Mouse (Mus musculus) liver, embryonic 12.5 days (tissue): ENCODE measurements at regions not wholly inside any gene's neighbourhood (a gene's known extent, or its start where the extent isn't known, plus 50 kb on each side); places are given as distances from the start of the nearest gene placed in this dataset.

Experiments
- ATAC-seq: fragments of 200-750 bp; cut with Nextera tagmentation; 2 replicates; pipeline ENCODE4 v1.8.0; 2017; ENCODE audit warnings: moderate number of reproducible peaks, mild to moderate bottlenecking, moderate library complexity
- H3K27ac ChIP-seq: fragments of 300-500 bp; sonication (generic); 2 replicates; pipeline ENCODE4 v1.5.1; 2016; ENCODE audit warnings: mild to moderate bottlenecking
- H3K27me3 ChIP-seq: fragments of 300-500 bp; sonication (generic); replicated peaks from 2 replicates; pipeline ENCODE4 v1.6.1; 2016; ENCODE audit warnings: mild to moderate bottlenecking, moderate library complexity
- H3K36me3 ChIP-seq: fragments of 300-500 bp; sonication (generic); 2 replicates; pipeline ENCODE4 v1.6.1; 2016; ENCODE audit warnings: mild to moderate bottlenecking, moderate library complexity
- H3K4me1 ChIP-seq: fragments of 300-500 bp; sonication (generic); 2 replicates; pipeline ENCODE4 v1.6.1; 2016
- H3K4me2 ChIP-seq: fragments of 300-500 bp; sonication (generic); 2 replicates; pipeline ENCODE4 v1.6.1; 2016; ENCODE audit warnings: mild to moderate bottlenecking, moderate library complexity
- H3K4me3 ChIP-seq: fragments of 300-500 bp; sonication (generic); 2 replicates; pipeline ENCODE4 v1.5.1; 2016; ENCODE audit warnings: mild to moderate bottlenecking, moderate library complexity
- H3K9ac ChIP-seq: fragments of 300-500 bp; sonication (generic); 2 replicates; pipeline ENCODE4 v1.6.1; 2016; ENCODE audit warnings: mild to moderate bottlenecking, moderate library complexity
- H3K9me3 ChIP-seq: fragments of 300-500 bp; sonication (generic); replicated peaks from 2 replicates; pipeline ENCODE4 v1.6.1; 2016; ENCODE audit warnings: mild to moderate bottlenecking, moderate library complexity
- WGBS: fragments of 180-500 bp; shearing (Covaris S2); methylation state at CpG from one replicate; pipeline ENCODE4 v1.1.7; 2016; ENCODE audit not compliant: insufficient replicate concordance; 5-methylcytosine and 5-hydroxymethylcytosine counted together

GRCm38 (mm10) chr10:99473758-99474157, 210.7 kb downstream of the Dusp6 start:
- no peaks in the 10 kb centered on the region for H3K4me1 ChIP-seq

GRCm38 (mm10) chr10:99474546-99474945, 211.5 kb downstream of the Dusp6 start:
- Histone ChIP-seq H3K4me3 (no peak overlapping the region), H3K4me1 (no peaks in the 10 kb centered on the region), H3K27me3 (no peaks in the 10 kb centered on the region), H3K36me3 (no peaks in the 10 kb centered on the region), H3K9ac (no peak overlapping the region), H3K9me3 (no peaks in the 10 kb centered on the region), H3K27ac (no peak overlapping the region), H3K4me2 (no peak overlapping the region)
- no peak for ATAC-seq
- WGBS: 76% methylated on average over 8 of the region's 8 CpGs

More at GRCm38 (mm10) chr10:99473758-99474157, 210.7 kb downstream of the Dusp6 start:
- H3K4me2 ChIP-seq: no peak overlapping the region
- H3K36me3 ChIP-seq: no peaks in the 10 kb centered on the region
- H3K27ac ChIP-seq: no peak overlapping the region
- H3K27me3 ChIP-seq: no peaks in the 10 kb centered on the region
- ATAC-seq: no peak
- no peak overlapping the region for H3K4me3 ChIP-seq
- H3K9ac ChIP-seq: no peak overlapping the region
- WGBS: 75% methylated on average over 9 of the region's 9 CpGs
- no peaks in the 10 kb centered on the region for H3K9me3 ChIP-seq

- Histone ChIP-seq H3K9me3 (no peaks in the 10 kb centered on the region), H3K36me3 (no peaks in the 10 kb centered on the region), H3K4me2 (no peak overlapping the region), H3K9ac (no peak overlapping the region), H3K27me3 (no peaks in the 10 kb centered on the region), H3K27ac (no peak overlapping the region), H3K4me3 (no peak overlapping the region), H3K4me1 (no peaks in the 10 kb centered on the region)
- no peak for ATAC-seq
- WGBS: 77% methylated on average over 7 of the region's 7 CpGs
Observed at GRCm38 (mm10) chr10:99476214-99476613, 213.2 kb downstream of the Dusp6 start.

- Histone ChIP-seq H3K4me1 (no peaks in the 10 kb centered on the region), H3K9me3 (no peaks in the 10 kb centered on the region), H3K27me3 (no peaks in the 10 kb centered on the region), H3K4me3 (no peak overlapping the region), H3K27ac (no peak overlapping the region), H3K9ac (no peak overlapping the region), H3K4me2 (no peak overlapping the region), H3K36me3 (no peaks in the 10 kb centered on the region)
- no peak for ATAC-seq
- 80% methylated on average over 7 of the region's 7 CpGs for WGBS
Observed at GRCm38 (mm10) chr10:99476776-99477175, 213.7 kb downstream of the Dusp6 start.

GRCm38 (mm10) chr10:99480573-99480972, 217.5 kb downstream of the Dusp6 start:
- WGBS: 68% methylated on average over 4 of the region's 4 CpGs
- Histone ChIP-seq H3K27ac (no peak overlapping the region), H3K4me2 (no peak overlapping the region), H3K36me3 (no peaks in the 10 kb centered on the region), H3K27me3 (no peaks in the 10 kb centered on the region), H3K4me1 (no peaks in the 10 kb centered on the region), H3K9ac (no peak overlapping the region), H3K9me3 (no peaks in the 10 kb centered on the region), H3K4me3 (no peak overlapping the region)
- no peak for ATAC-seq

GRCm38 (mm10) chr10:99482009-99482408, 219.0 kb downstream of the Dusp6 start:
- no peak overlapping the region for H3K4me3 ChIP-seq
- no peak for ATAC-seq
- WGBS: 64% methylated on average over 3 of the region's 3 CpGs
- H3K4me2 ChIP-seq: no peak overlapping the region
- H3K27ac ChIP-seq: no peak overlapping the region
- H3K9me3 ChIP-seq: no peaks in the 10 kb centered on the region
- H3K36me3 ChIP-seq: no peaks in the 10 kb centered on the region
- no peak overlapping the region for H3K9ac ChIP-seq
- no peaks in the 10 kb centered on the region for H3K27me3 ChIP-seq
- H3K4me1 ChIP-seq: no peaks in the 10 kb centered on the region

- Histone ChIP-seq H3K9ac (no peak overlapping the region), H3K9me3 (no peaks in the 10 kb centered on the region), H3K27me3 (no peaks in the 10 kb centered on the region), H3K36me3 (no peaks in the 10 kb centered on the region), H3K27ac (no peak overlapping the region), H3K4me3 (no peak overlapping the region), H3K4me1 (no peaks in the 10 kb centered on the region), H3K4me2 (no peak overlapping the region)
- WGBS: 80% methylated on average over 16 of the region's 16 CpGs
- no peak for ATAC-seq
Observed at GRCm38 (mm10) chr10:99488195-99489080, 225.4 kb downstream of the Dusp6 start.

- no peak overlapping the region for H3K4me3 ChIP-seq
- H3K36me3 ChIP-seq: no peaks in the 10 kb centered on the region
- ATAC-seq: no peak
- no peak overlapping the region for H3K9ac ChIP-seq
- H3K27me3 ChIP-seq: no peaks in the 10 kb centered on the region
- H3K4me2 ChIP-seq: no peak overlapping the region
- H3K27ac ChIP-seq: no peak overlapping the region
- 68% methylated on average over 17 of the region's 17 CpGs for WGBS
- no peaks in the 10 kb centered on the region for H3K9me3 ChIP-seq
- H3K4me1 ChIP-seq: no peaks in the 10 kb centered on the region
Observed at GRCm38 (mm10) chr10:99511514-99512237, 247.8 kb downstream of the Csl start.

- WGBS: 44% methylated on average over 4 of the region's 4 CpGs
Observed at GRCm38 (mm10) chr10:99517944-99518343, 241.5 kb downstream of the Csl start.

GRCm38 (mm10) chr10:99519479-99519878, 240.0 kb downstream of the Csl start:
- no peaks in the 10 kb centered on the region for H3K27me3 ChIP-seq
- H3K9ac ChIP-seq: no peak overlapping the region
- H3K4me3 ChIP-seq: no peak overlapping the region
- H3K27ac ChIP-seq: no peak overlapping the region
- 55% methylated on average over 4 of the region's 4 CpGs for WGBS
- no peak overlapping the region for H3K4me2 ChIP-seq
- no peak for ATAC-seq
- no peaks in the 10 kb centered on the region for H3K9me3 ChIP-seq
- H3K4me1 ChIP-seq: no peaks in the 10 kb centered on the region
- no peaks in the 10 kb centered on the region for H3K36me3 ChIP-seq

More at GRCm38 (mm10) chr10:99517944-99518343, 241.5 kb downstream of the Csl start:
- H3K4me1 ChIP-seq: no peaks in the 10 kb centered on the region
- H3K27ac ChIP-seq: no peak overlapping the region
- H3K4me2 ChIP-seq: no peak overlapping the region
- no peak overlapping the region for H3K9ac ChIP-seq
- H3K9me3 ChIP-seq: no peaks in the 10 kb centered on the region
- no peaks in the 10 kb centered on the region for H3K27me3 ChIP-seq
- H3K4me3 ChIP-seq: no peak overlapping the region
- no peaks in the 10 kb centered on the region for H3K36me3 ChIP-seq
- no peak for ATAC-seq

GRCm38 (mm10) chr10:99523817-99524216, 235.6 kb downstream of the Csl start:
- Histone ChIP-seq H3K9ac (no peak overlapping the region), H3K27me3 (no peaks in the 10 kb centered on the region), H3K4me2 (no peak overlapping the region), H3K36me3 (no peaks in the 10 kb centered on the region), H3K27ac (no peak overlapping the region), H3K9me3 (no peaks in the 10 kb centered on the region), H3K4me1 (no peaks in the 10 kb centered on the region), H3K4me3 (no peak overlapping the region)
- ATAC-seq: no peak
- 74% methylated on average over 5 of the region's 5 CpGs for WGBS
